Mouse (Mus musculus) embryo, embryonic 10 days (tissue): ENCODE data around the gene Cyp2d26.

Experiments
- DNase-seq: peaks from one replicate; pipeline ENCODE4 v3.0.0-alpha.2; 2015; ENCODE audit warnings: low spot score

Cyp2d26 gene

GRCm38 (mm10) chr15:82763631-82764420, 30.3 kb downstream of the Cyp2d26 start, which contains the start of gene Cyp2d40:
Cyp2d40 (minus strand) TSS chr15:82764183.
- DNase-seq, result no peak

GRCm38 (mm10) chr15:82748141-82748540, 46.0 kb downstream of the Cyp2d26 start:
- no peak for DNase-seq

GRCm38 (mm10) chr15:82747516-82747915, 46.6 kb downstream of the Cyp2d26 start:
- DNase-seq, result no peak
